Mouse (Mus musculus) intestine, embryonic 16.5 days (tissue): Measurements from ENCODE around the gene Snrk. TPM values are rescaled to one million over a fixed set of nuclear protein-coding genes. Genes with fewer than 3 reads are reported as not detected.

ENCODE experiments used
- ATAC-seq: fragments of 200-750 bp; cut with Nextera tagmentation; 2 replicates; pipeline ENCODE4 v1.8.0; 2017; ENCODE audit warnings: moderate TSS enrichment, moderate library complexity
- H3K27ac ChIP-seq: fragments of 300-500 bp; sonication (generic); 2 replicates; pipeline ENCODE4 v1.5.1; 2014; ENCODE audit warnings: mild to moderate bottlenecking, low read length
- H3K27me3 ChIP-seq: fragments of 300-500 bp; sonication (generic); replicated peaks from 2 replicates; pipeline ENCODE4 v1.6.1; 2014; ENCODE audit warnings: low read length, control low read depth, mixed read lengths; ENCODE audit not compliant: control insufficient read depth, insufficient read depth
- H3K36me3 ChIP-seq: fragments of 300-500 bp; sonication (generic); 2 replicates; pipeline ENCODE4 v1.6.1; 2014; ENCODE audit warnings: low read length, control low read depth; ENCODE audit not compliant: control insufficient read depth, insufficient read depth
- H3K4me1 ChIP-seq: fragments of 300-500 bp; sonication (generic); 2 replicates; pipeline ENCODE4 v1.6.1; 2014; ENCODE audit warnings: low read length, control low read depth, mixed read lengths; ENCODE audit not compliant: control insufficient read depth, insufficient read depth
- H3K4me2 ChIP-seq: fragments of 300-500 bp; sonication (generic); 2 replicates; pipeline ENCODE4 v1.6.1; 2014; ENCODE audit warnings: low read depth, low read length, control low read depth
- H3K4me3 ChIP-seq: fragments of 300-500 bp; sonication (generic); 2 replicates; pipeline ENCODE4 v1.5.1; 2014; ENCODE audit warnings: mild to moderate bottlenecking, low read length
- H3K9ac ChIP-seq: fragments of 300-500 bp; sonication (generic); 2 replicates; pipeline ENCODE4 v1.6.1; 2014; ENCODE audit warnings: low read depth, low read length
- H3K9me3 ChIP-seq: fragments of 300-500 bp; sonication (generic); 2 replicates; pipeline ENCODE4 v1.6.1; 2016; ENCODE audit warnings: low read length, control low read depth; ENCODE audit not compliant: control insufficient read depth
- WGBS: fragments of 180-500 bp; shearing (Covaris S2); extraction: QIAGEN DNeasy Blood & Tissue Kit; methylation state at CpG from one replicate; pipeline ENCODE4 v1.1.7; 2014; 5-methylcytosine and 5-hydroxymethylcytosine counted together
- polyA plus RNA-seq: library from polyadenylated mRNA; unstranded; fragments of >200 nt; fragmentation: Nextera tagmentation; extraction: Ambion mirVana; gene quantifications from 2 replicates; pipeline ENCODE4 v1.2.1, GENCODE M21; 2015

Snrk gene
- polyA plus RNA-seq, 1 experiment from 2014 or later, result 48.7 TPM

GRCm38 (mm10) chr9:122183074-122183473 lies 66.0 kb downstream of the Snrk start:
- no peaks in the 10 kb centered on the region for H3K36me3 ChIP-seq
- no peaks in the 10 kb centered on the region for H3K27me3 ChIP-seq
- H3K9ac ChIP-seq, result no peak overlapping the region
- 66% methylated on average over 4 of the region's 4 CpGs for WGBS
- H3K4me3 ChIP-seq, result no peak overlapping the region
- no peaks in the 10 kb centered on the region for H3K9me3 ChIP-seq
- peak overlapping the region; percentile 19; the same call in 1 of the 2 replicates for H3K27ac ChIP-seq
- no peak overlapping the region for H3K4me2 ChIP-seq
- ATAC-seq, result peak; percentile 26; the same call in 1 of the 2 replicates
- H3K4me1 ChIP-seq, result peaks cover 17% of the 10 kb centered on the region

- Histone ChIP-seq H3K4me3 (no peak overlapping the region), H3K4me2 (no peak overlapping the region), H3K27me3 (no peaks in the 10 kb centered on the region), H3K9ac (no peak overlapping the region), H3K36me3 (no peaks in the 10 kb centered on the region), H3K4me1 (peaks cover 14% of the 10 kb centered on the region), H3K9me3 (no peaks in the 10 kb centered on the region), H3K27ac (no peak overlapping the region)
- WGBS, result 81% methylated on average over 3 of the region's 3 CpGs
- ATAC-seq, result no peak
Observed at GRCm38 (mm10) chr9:122184329-122184728, 67.3 kb downstream of the Snrk start.

- ATAC-seq, result peak; percentile 45; the same call in 1 of the 2 replicates
- Histone ChIP-seq H3K9me3 (no peaks in the 10 kb centered on the region), H3K27me3 (no peaks in the 10 kb centered on the region), H3K27ac (0 out of 2 replicates have a peak overlapping the region, but pooled peaks have one; percentile 42), H3K4me1 (peaks cover 12% of the 10 kb centered on the region), H3K4me3 (no peak overlapping the region), H3K36me3 (no peaks in the 10 kb centered on the region), H3K4me2 (no peak overlapping the region), H3K9ac (no peak overlapping the region)
- WGBS, result 10% methylated on average over 2 of the region's 2 CpGs
Observed at GRCm38 (mm10) chr9:122185061-122185460, 68.0 kb downstream of the Snrk start.

DNA sequence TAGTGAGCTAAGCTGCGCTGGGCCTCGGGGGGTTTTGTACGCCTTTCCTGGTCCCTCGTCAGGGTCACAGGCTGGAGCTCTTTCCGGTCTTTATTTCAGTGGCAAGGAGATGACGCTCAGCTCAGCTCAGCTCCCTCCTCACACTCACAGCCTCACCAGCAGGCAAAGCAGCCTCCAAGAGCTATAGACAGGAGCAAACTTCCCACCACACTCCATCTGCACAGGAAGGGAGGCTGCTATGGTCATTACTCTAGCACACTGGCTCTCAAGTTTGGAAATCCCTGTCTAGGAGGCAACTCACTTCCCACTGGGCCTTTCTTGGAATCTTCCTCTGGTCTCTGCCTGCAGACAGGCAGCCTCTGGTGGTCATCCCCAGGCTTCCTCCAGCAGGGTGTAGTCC lies 68.9 kb downstream of the Snrk start:
- Histone ChIP-seq H3K9me3 (no peaks in the 10 kb centered on the region), H3K4me2 (no peak overlapping the region), H3K27ac (peak overlapping the region; percentile 42), H3K36me3 (no peaks in the 10 kb centered on the region), H3K4me1 (peaks cover 12% of the 10 kb centered on the region), H3K4me3 (no peak overlapping the region), H3K9ac (no peak overlapping the region), H3K27me3 (no peaks in the 10 kb centered on the region)
- WGBS, result 85% methylated on average over 6 of the region's 6 CpGs
- ATAC-seq, result no peak

GRCm38 (mm10) chr9:122186643-122187226 lies 69.7 kb downstream of the Snrk start:
- H3K4me2 ChIP-seq, result no peak overlapping the region
- 77% methylated on average over 1 of the region's 1 CpGs for WGBS
- peak; percentile 43 for ATAC-seq
- no peak overlapping the region for H3K4me3 ChIP-seq
- no peaks in the 10 kb centered on the region for H3K36me3 ChIP-seq
- H3K27ac ChIP-seq, result peak overlapping the region; percentile 55
- 0 out of 2 replicates have a peak overlapping the region, but pooled peaks have one; percentile 1 for H3K9ac ChIP-seq
- peaks cover 12% of the 10 kb centered on the region for H3K4me1 ChIP-seq
- H3K9me3 ChIP-seq, result no peaks in the 10 kb centered on the region
- no peaks in the 10 kb centered on the region for H3K27me3 ChIP-seq

- 81% methylated on average over 7 of the region's 7 CpGs for WGBS
- no peak for ATAC-seq
- H3K27me3 ChIP-seq, result no peaks in the 10 kb centered on the region
- no peak overlapping the region for H3K4me3 ChIP-seq
- no peak overlapping the region for H3K4me2 ChIP-seq
- no peak overlapping the region for H3K27ac ChIP-seq
- no peaks in the 10 kb centered on the region for H3K36me3 ChIP-seq
- no peaks in the 10 kb centered on the region for H3K9me3 ChIP-seq
- 0 out of 2 replicates have a peak overlapping the region, but pooled peaks have one; percentile 1 for H3K9ac ChIP-seq
- H3K4me1 ChIP-seq, result peaks cover 12% of the 10 kb centered on the region
Observed at GRCm38 (mm10) chr9:122187451-122187921, 70.4 kb downstream of the Snrk start.

DNA sequence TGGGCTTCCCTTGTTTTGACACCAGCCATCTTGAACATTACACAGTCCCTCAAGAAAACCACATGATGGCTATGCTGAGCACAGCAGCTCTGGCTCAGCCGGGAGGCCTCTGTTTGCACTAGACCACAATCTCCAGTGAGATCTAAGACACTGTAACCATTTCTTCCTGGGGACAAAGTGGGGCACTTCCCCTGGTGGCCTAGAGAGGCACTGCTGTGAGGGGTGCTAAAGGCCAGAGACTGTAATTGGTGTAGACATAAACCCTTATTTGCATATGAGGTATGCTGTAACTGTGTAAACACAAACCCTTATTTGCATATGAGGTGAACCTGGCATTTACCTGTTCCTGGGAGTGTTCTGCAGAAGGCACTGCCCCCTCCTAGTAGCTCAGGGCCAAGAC lies 71.7 kb downstream of the Snrk start:
- H3K9ac ChIP-seq, result no peak overlapping the region
- no peaks in the 10 kb centered on the region for H3K9me3 ChIP-seq
- ATAC-seq, result peak; percentile 70
- no peaks in the 10 kb centered on the region for H3K27me3 ChIP-seq
- H3K4me3 ChIP-seq, result no peak overlapping the region
- H3K36me3 ChIP-seq, result no peaks in the 10 kb centered on the region
- H3K4me1 ChIP-seq, result peaks cover 12% of the 10 kb centered on the region
- WGBS, result 50% methylated on average over 1 of the region's 1 CpGs
- H3K4me2 ChIP-seq, result no peak overlapping the region
- no peak overlapping the region for H3K27ac ChIP-seq

- Histone ChIP-seq H3K27ac (no peak overlapping the region), H3K4me2 (no peak overlapping the region), H3K27me3 (no peaks in the 10 kb centered on the region), H3K9ac (no peak overlapping the region), H3K4me3 (no peak overlapping the region), H3K9me3 (no peaks in the 10 kb centered on the region), H3K36me3 (no peaks in the 10 kb centered on the region), H3K4me1 (peaks cover 16% of the 10 kb centered on the region)
- WGBS, result 68% methylated on average over 5 of the region's 5 CpGs
- no peak for ATAC-seq
Observed at GRCm38 (mm10) chr9:122193361-122193760, 76.3 kb downstream of the Snrk start.

DNA sequence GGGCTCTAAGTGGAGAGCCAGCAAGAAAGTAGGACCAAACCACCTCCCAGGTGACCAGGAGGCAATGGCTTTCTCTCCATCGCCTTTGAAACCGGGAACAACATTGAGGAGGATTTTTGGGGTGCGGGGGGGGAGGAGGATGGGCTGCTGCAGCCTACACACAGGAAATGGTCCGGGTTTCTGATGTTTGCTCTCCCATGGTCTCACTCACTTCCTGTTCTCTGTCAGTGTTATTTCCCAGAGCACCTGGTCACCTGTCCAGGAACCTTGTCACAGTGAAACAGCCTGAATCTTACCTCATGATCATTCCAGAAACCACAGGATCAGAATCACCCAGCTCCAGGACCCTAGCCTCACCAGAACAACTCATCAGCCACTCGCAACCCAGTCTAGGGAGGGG lies 76.8 kb downstream of the Snrk start:
- Histone ChIP-seq H3K4me1 (peaks cover 16% of the 10 kb centered on the region), H3K9me3 (no peaks in the 10 kb centered on the region), H3K4me3 (no peak overlapping the region), H3K27ac (no peak overlapping the region), H3K9ac (no peak overlapping the region), H3K27me3 (no peaks in the 10 kb centered on the region), H3K36me3 (no peaks in the 10 kb centered on the region), H3K4me2 (no peak overlapping the region)
- 75% methylated on average over 5 of the region's 5 CpGs for WGBS
- no peak for ATAC-seq
